Mouse (Mus musculus) spleen, adult 10 weeks (tissue): ENCODE results near the gene Zfp108. TPM values are rescaled to one million over a fixed set of nuclear protein-coding genes. Genes with fewer than 3 reads are reported as not detected.

Experiments
- polyA plus RNA-seq: library from polyadenylated mRNA; stranded (reverse); fragments of 350-450 nt; fragmentation: Illumina TruSeq; extraction: RNeasy Lipid Tissue Mini Kit (QIAGEN cat#74804); gene quantifications from one replicate; pipeline ENCODE4 v1.2.3, GENCODE M21; 2015; ENCODE audit warnings: low replicate concordance; ENCODE audit not compliant: insufficient read depth

Zfp108 gene
- 0.94 TPM for polyA plus RNA-seq

GRCm38 (mm10) chr7:24254633-24255474 lies at the start of gene Zfp108:
TSS of gene Zfp108 (plus strand) at chr7:24254794.

GRCm38 (mm10) chr7:24211343-24211742 lies 43.3 kb upstream of the Zfp108 start, which contains the start of gene Zfp111:
TSS of gene Zfp111 (minus strand) at chr7:24211443.

GRCm38 (mm10) chr7:24237040-24237791 lies 17.4 kb upstream of the Zfp108 start, which contains the start of gene Zfp109:
TSS of gene Zfp109 (minus strand) at chr7:24237560.

GRCm38 (mm10) chr7:24270288-24270672 lies 15.7 kb downstream of the Zfp108 start, which contains the start of gene Zfp93:
TSS of gene Zfp93 (plus strand) at chr7:24270420.

GRCm38 (mm10) chr7:24300771-24301282 lies 46.2 kb downstream of the Zfp108 start, which contains the start of gene Zfp61:
TSS of gene Zfp61 (minus strand) at chr7:24301232.

Other genes with a start within 250 kb of the Zfp108 start
- gene Vmn1r183, start 201.5 kb upstream of the Zfp108 start, polyA plus RNA-seq: not detected
- 25.4 TPM for gene Zfp180, start 172.9 kb upstream of the Zfp108 start, polyA plus RNA-seq
- 1.9 TPM for gene Zfp112, start 142.5 kb upstream of the Zfp108 start, polyA plus RNA-seq
- 11.2 TPM for gene Zfp235, start 120.6 kb upstream of the Zfp108 start, polyA plus RNA-seq
- 0.37 TPM for gene Zfp114, start 79.7 kb upstream of the Zfp108 start, polyA plus RNA-seq
- 4.2 TPM for gene Zfp111, start 43.4 kb upstream of the Zfp108 start, polyA plus RNA-seq
- 3.5 TPM for gene Zfp109, start 17.2 kb upstream of the Zfp108 start, polyA plus RNA-seq
- 1.8 TPM for gene Zfp93, start 15.6 kb downstream of the Zfp108 start, polyA plus RNA-seq
- 13.9 TPM for gene Zfp61, start 46.4 kb downstream of the Zfp108 start, polyA plus RNA-seq
- gene Zfp94, start 61.9 kb downstream of the Zfp108 start, polyA plus RNA-seq: 9.0 TPM
- gene Tescl, start 79.1 kb downstream of the Zfp108 start, polyA plus RNA-seq: not detected
- not detected for gene Lypd5, start 94.4 kb downstream of the Zfp108 start, polyA plus RNA-seq
- 13.3 TPM for gene Kcnn4, start 115.5 kb downstream of the Zfp108 start, polyA plus RNA-seq
- 16.9 TPM for gene Smg9, start 144.8 kb downstream of the Zfp108 start, polyA plus RNA-seq
- 0.62 TPM for gene Irgc1, start 197.5 kb downstream of the Zfp108 start, polyA plus RNA-seq
- 27.2 TPM for gene Plaur, start 207.7 kb downstream of the Zfp108 start, polyA plus RNA-seq
- gene Cadm4, start 227.2 kb downstream of the Zfp108 start, polyA plus RNA-seq: 5.0 TPM